Mouse (Mus musculus) right cerebral cortex, adult 2 months (tissue): ENCODE results near the gene Mapk1ip1.

Source experiments
- DNase-seq, 2 experiments: peaks; one replicate each; pipeline ENCODE4 v3.0.0; 2021 to 2022; ENCODE audit warnings: low spot score in 2 of 2

Mapk1ip1 gene

GRCm38 (mm10) chr7:138840594-138841021, 5.5 kb downstream of the Mapk1ip1 start:
- peak; percentile 90 to 93 for DNase-seq

- no peak for DNase-seq
These were observed 11.0 kb downstream of the Mapk1ip1 start for GRCm38 (mm10) chr7:138835028-138835427.

- DNase-seq = peak; percentile 72 to 80
These were observed 18.3 kb downstream of the Mapk1ip1 start for GRCm38 (mm10) chr7:138827812-138828211.

- no peak for DNase-seq
These were observed 20.9 kb downstream of the Mapk1ip1 start for GRCm38 (mm10) chr7:138824995-138825756.

- DNase-seq = no peak
These were observed 21.6 kb downstream of the Mapk1ip1 start for GRCm38 (mm10) chr7:138824423-138824822.

GRCm38 (mm10) chr7:138818314-138818713, 27.8 kb downstream of the Mapk1ip1 start:
- no peak for DNase-seq

- no peak for DNase-seq
These were observed 32.7 kb downstream of the Mapk1ip1 start for GRCm38 (mm10) chr7:138813213-138813875.

GRCm38 (mm10) chr7:138807146-138807545, 38.9 kb downstream of the Mapk1ip1 start:
- DNase-seq = no peak

GRCm38 (mm10) chr7:138803386-138803785, 42.7 kb downstream of the Mapk1ip1 start:
- no peak for DNase-seq

- DNase-seq = peak; percentile 27 to 30
These were observed 58.0 kb downstream of the Mapk1ip1 start for GRCm38 (mm10) chr7:138788109-138788508.
